Mouse (Mus musculus) ES-E14 (cell line): ENCODE measurements around the gene Rcan2. TPM values are rescaled to one million over a fixed set of nuclear protein-coding genes. Genes with fewer than 3 reads are reported as not detected.

Experiments used
- DNase-seq: peaks from one replicate; pipeline ENCODE4 v3.0.0-alpha.2; 2013; ENCODE audit warnings: low read depth, low spot score
- H3K27ac ChIP-seq: 2 replicates; pipeline ENCODE4 v1.5.1; 2012; ENCODE audit warnings: low read depth, mild to moderate bottlenecking, low read length, moderate library complexity, mixed read lengths; ENCODE audit not compliant: poor library complexity, insufficient read depth, severe bottlenecking
- H3K36me3 ChIP-seq: 2 replicates; pipeline ENCODE4 v1.6.1; 2012; ENCODE audit warnings: mild to moderate bottlenecking, low read length, moderate library complexity, mixed read lengths; ENCODE audit not compliant: control insufficient read depth, poor library complexity, insufficient read depth, severe bottlenecking
- H3K4me1 ChIP-seq, 2 experiments: fragments of 150-350 bp in 1 of 2; sonication (generic) in 1 of 2; 2 replicates each; pipeline ENCODE4 v1.6.1; 2012; ENCODE audit warnings: low read length in 2 of 2, mild to moderate bottlenecking in 1 of 2, mixed read lengths in 1 of 2; ENCODE audit not compliant: control insufficient read depth in 2 of 2, insufficient read depth in 2 of 2, poor library complexity in 1 of 2
- H3K4me3 ChIP-seq, 2 experiments: fragments of 150-350 bp in 1 of 2; sonication (generic) in 1 of 2; 2 replicates each; pipeline ENCODE4 v1.5.1; 2012; ENCODE audit warnings: low read length in 2 of 2, low read depth in 1 of 2, mild to moderate bottlenecking in 1 of 2, mixed read lengths in 1 of 2; ENCODE audit not compliant: insufficient read depth in 1 of 2, poor library complexity in 1 of 2, severe bottlenecking in 1 of 2
- H3K9ac ChIP-seq: 2 replicates; pipeline ENCODE4 v1.6.1; 2012; ENCODE audit warnings: low read depth, mild to moderate bottlenecking, low read length, mixed read lengths; ENCODE audit not compliant: poor library complexity, insufficient read depth, severe bottlenecking
- H3K9me3 ChIP-seq: fragments of 150-350 bp; sonication (generic); 2 replicates; pipeline ENCODE4 v1.6.1; 2012; ENCODE audit warnings: low read depth, mild to moderate bottlenecking, low read length; ENCODE audit not compliant: control insufficient read depth, insufficient read depth
- CHD2 ChIP-seq: IDR thresholded peaks from 2 replicates; pipeline ENCODE4 v1.6.1; 2014; ENCODE audit warnings: mild to moderate bottlenecking, low read depth, low read length, inconsistent platforms
- HCFC1 ChIP-seq: IDR thresholded peaks from 2 replicates; pipeline ENCODE4 v1.6.1; 2012; ENCODE audit warnings: low read length, inconsistent platforms, borderline replicate concordance; ENCODE audit not compliant: insufficient read depth
- MAFK ChIP-seq: IDR thresholded peaks from 2 replicates; pipeline ENCODE4 v1.6.1; 2014; ENCODE audit warnings: mild to moderate bottlenecking, low read depth, low read length, inconsistent platforms; ENCODE audit not compliant: insufficient read depth
- ZC3H11A ChIP-seq: IDR thresholded peaks from 2 replicates; pipeline ENCODE4 v1.6.1; 2012; ENCODE audit warnings: low read depth, mild to moderate bottlenecking, inconsistent platforms, low read length, borderline replicate concordance
- ZNF384 ChIP-seq: IDR thresholded peaks from 2 replicates; pipeline ENCODE4 v1.6.1; 2012; ENCODE audit warnings: low read depth, low read length, inconsistent platforms
- in situ Hi-C, 2 experiments: fragments of 600-800 bp; cut with MboI; formaldehyde crosslinking; loops; one replicate each; pipeline ENCODE4 v1.15.1; 2025; ENCODE audit warnings: low sequenced_read_pairs in 2 of 2, inconsistent platforms in 1 of 2; ENCODE audit not compliant: unreplicated experiment in 2 of 2
- total RNA-seq: library from RNA; depleted of rRNA; stranded (reverse); fragments of 300-350 nt; gene quantifications from 2 replicates; pipeline ENCODE4 v1.2.3, GENCODE M21; 2012

Gene Rcan2
- total RNA-seq, 1 experiment, result 0.40 TPM

GRCm38 (mm10) chr17:44023842-44024241, 222.7 kb downstream of the Rcan2 start:
- Histone ChIP-seq H3K27ac (no peak overlapping the region), H3K4me1 (no peaks in the 10 kb centered on the region), H3K9me3 (no peaks in the 10 kb centered on the region), H3K36me3 (no peaks in the 10 kb centered on the region), H3K4me3 (no peak overlapping the region), H3K9ac (no peak overlapping the region)
- TF ChIP-seq ZC3H11A (no peak), MAFK (no peak), ZNF384 (no peak), HCFC1 (no peak), CHD2 (no peak)
- in situ Hi-C loops, result no loop called here
- DNase-seq, result no peak

- DNase-seq, result no peak
- Histone ChIP-seq H3K36me3 (no peaks in the 10 kb centered on the region), H3K9me3 (no peaks in the 10 kb centered on the region), H3K4me1 (no peaks in the 10 kb centered on the region), H3K27ac (no peak overlapping the region), H3K4me3 (no peak overlapping the region), H3K9ac (no peak overlapping the region)
- in situ Hi-C loops, result no loop called here
- no peak for TF ChIP-seq MAFK
- no peak for TF ChIP-seq ZNF384
- no peak for TF ChIP-seq CHD2
- no peak for TF ChIP-seq ZC3H11A
- no peak for TF ChIP-seq HCFC1
These were observed 223.9 kb downstream of the Rcan2 start for GRCm38 (mm10) chr17:44025011-44025410.

DNA sequence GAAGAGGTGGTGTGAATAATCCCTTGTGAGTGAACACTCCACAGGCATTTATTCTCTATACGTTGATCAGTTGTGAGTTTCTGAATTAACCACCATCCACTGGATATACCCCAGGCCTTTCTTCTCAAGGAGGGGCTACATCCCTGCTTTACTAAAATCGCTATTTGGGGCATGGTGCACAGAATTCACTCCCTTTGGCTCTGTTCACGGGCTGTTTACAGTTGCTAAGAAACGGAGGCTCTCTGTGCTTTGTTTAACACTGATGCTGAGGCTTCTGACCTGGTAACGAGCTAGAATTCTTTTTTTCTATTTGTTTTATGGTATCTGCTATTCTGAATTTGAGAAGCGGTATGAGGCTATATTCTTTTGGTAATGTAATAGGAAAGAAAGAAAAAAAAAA, 224.8 kb downstream of the Rcan2 start:
- in situ Hi-C loops, result no loop called here
- Histone ChIP-seq H3K9me3 (no peaks in the 10 kb centered on the region), H3K4me1 (no peaks in the 10 kb centered on the region), H3K4me3 (no peak overlapping the region), H3K27ac (no peak overlapping the region), H3K36me3 (no peaks in the 10 kb centered on the region), H3K9ac (no peak overlapping the region)
- DNase-seq, result no peak
- TF ChIP-seq ZC3H11A (no peak), HCFC1 (no peak), MAFK (no peak), ZNF384 (no peak), CHD2 (no peak)

- Histone ChIP-seq H3K27ac (no peak overlapping the region), H3K9ac (no peak overlapping the region), H3K9me3 (no peaks in the 10 kb centered on the region), H3K36me3 (no peaks in the 10 kb centered on the region), H3K4me3 (no peak overlapping the region), H3K4me1 (0 out of 4 replicates have a peak, but pooled peaks cover 0 to 2% of the 10 kb centered on the region in 2 experiments)
- in situ Hi-C loops, result no loop called here
- DNase-seq, result no peak
- no peak for TF ChIP-seq HCFC1
- TF ChIP-seq CHD2, result no peak
- no peak for TF ChIP-seq MAFK
- TF ChIP-seq ZNF384, result no peak
- TF ChIP-seq ZC3H11A, result no peak
These were observed 225.2 kb downstream of the Rcan2 start for GRCm38 (mm10) chr17:44026378-44026777.

GRCm38 (mm10) chr17:44026786-44027185, 225.6 kb downstream of the Rcan2 start:
- in situ Hi-C loops, result no loop called here
- no peak for TF ChIP-seq MAFK
- Histone ChIP-seq H3K4me1 (0 out of 4 replicates have a peak, but pooled peaks cover 0 to 2% of the 10 kb centered on the region in 2 experiments), H3K27ac (no peak overlapping the region), H3K9ac (no peak overlapping the region), H3K9me3 (no peaks in the 10 kb centered on the region), H3K36me3 (no peaks in the 10 kb centered on the region), H3K4me3 (no peak overlapping the region)
- no peak for DNase-seq
